Comparison of ENCODE assay signal across 8 mouse cellular contexts in the genomic region with DNA sequence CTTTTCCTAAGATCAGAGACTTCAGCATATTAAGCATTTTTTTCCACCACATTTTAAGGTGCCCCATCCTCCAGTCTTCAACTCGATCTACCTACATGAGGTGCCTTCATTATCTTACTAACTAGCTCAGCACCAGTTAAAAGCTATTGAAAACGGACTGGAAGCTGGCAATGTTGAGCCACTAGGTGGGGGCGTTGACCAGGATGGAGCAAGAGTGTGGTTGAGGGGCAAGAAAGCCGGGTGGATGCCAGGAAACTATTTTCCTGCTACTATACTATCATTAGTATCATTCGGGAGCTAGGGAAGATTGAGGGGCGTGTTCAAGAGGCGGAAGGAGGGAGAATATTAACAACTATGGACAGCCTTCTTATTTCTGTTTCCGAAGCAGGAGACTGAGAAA. TPM values are rescaled to one million over a fixed set of nuclear protein-coding genes. Genes with fewer than 3 reads are reported as not detected.
DNase-seq lines count a peak whose midpoint lies in the region; ATAC-seq and TF ChIP-seq lines count a peak whose summit lies in the region.

No protein-coding gene starts in this region.

- H3K4me3 ChIP-seq in liver, embryonic 14.5 days (ENCODE audit: insufficient read depth in 1 of 2, low read depth in 2 of 2, low read length in 2 of 2), result no peak overlapping the region
- no peak overlapping the region for H3K4me3 ChIP-seq in liver, embryonic 12.5 days
- H3K4me3 ChIP-seq in neural tube, embryonic 13.5 days, result no peak overlapping the region

- intact Hi-C loops in heart, postnatal 10 days (cut with DNase I), result no loop called here
- intact Hi-C loops in gastrocnemius, postnatal 14 days (cut with DNase I; ENCODE audit: low total_unique reads), result no loop called here

- 8% methylated on average over 8 of the region's 8 CpGs for WGBS in liver, embryonic 14.5 days (ENCODE audit: insufficient replicate concordance)
- WGBS in liver, embryonic 12.5 days (ENCODE audit: insufficient replicate concordance), result 12% methylated on average over 8 of the region's 8 CpGs
- 9% methylated on average over 8 of the region's 8 CpGs for WGBS in neural tube, embryonic 13.5 days

- H3K9me3 ChIP-seq in liver, embryonic 14.5 days (ENCODE audit: control insufficient read depth, low read length), result no peaks in the 10 kb centered on the region
- no peaks in the 10 kb centered on the region for H3K9me3 ChIP-seq in liver, embryonic 12.5 days (replicated peaks)
- H3K9me3 ChIP-seq in neural tube, embryonic 13.5 days, result no peaks in the 10 kb centered on the region

- peaks cover 27% of the 10 kb centered on the region for H3K27me3 ChIP-seq in liver, embryonic 14.5 days (ENCODE audit: control insufficient read depth, insufficient read depth, low read length)
- peaks cover 55% of the 10 kb centered on the region for H3K27me3 ChIP-seq in liver, embryonic 12.5 days (replicated peaks)
- peaks cover 50% of the 10 kb centered on the region for H3K27me3 ChIP-seq in neural tube, embryonic 13.5 days

- no peak for TF ChIP-seq EP300 in liver, embryonic 14.5 days (IDR thresholded peaks at IDR 0.05; ENCODE audit: low read depth)

- H3K27ac ChIP-seq in liver, embryonic 14.5 days, result no peak overlapping the region
- H3K27ac ChIP-seq in liver, embryonic 12.5 days, result no peak overlapping the region
- no peak overlapping the region for H3K27ac ChIP-seq in neural tube, embryonic 13.5 days (replicated peaks)

- H3K4me2 ChIP-seq in liver, embryonic 14.5 days (ENCODE audit: low read depth), result no peak overlapping the region
- no peak overlapping the region for H3K4me2 ChIP-seq in liver, embryonic 12.5 days
- H3K4me2 ChIP-seq in neural tube, embryonic 13.5 days, result peak overlapping the region; percentile 100

- TF ChIP-seq CTCF in liver, embryonic 14.5 days (IDR thresholded peaks at IDR 0.05; ENCODE audit: low read depth), result peak; percentile 23; the same call in 1 of the 2 replicates

- H3K4me1 ChIP-seq in liver, embryonic 14.5 days (replicated peaks; ENCODE audit: control insufficient read depth in 2 of 2, insufficient read depth in 2 of 2, low read length in 1 of 2), result no peaks in the 10 kb centered on the region
- no peaks in the 10 kb centered on the region for H3K4me1 ChIP-seq in liver, embryonic 12.5 days
- peaks cover 31% of the 10 kb centered on the region for H3K4me1 ChIP-seq in neural tube, embryonic 13.5 days (replicated peaks)

- no peak for DNase-seq in liver, embryonic 14.5 days (ENCODE audit: low read depth in 3 of 3, low spot score in 3 of 3)
- DNase-seq in brain, adult 2 months (ENCODE audit: low read depth, low spot score), result peak; percentile 45
- DNase-seq in heart, postnatal 10 days, result peak; percentile 17 to 22
- peak; percentile 55 to 69 for DNase-seq in kidney, postnatal 4 days
- no peak for DNase-seq in gastrocnemius, postnatal 10 days
- no peak for DNase-seq in gastrocnemius, postnatal 14 days

- no peak for ATAC-seq in liver, embryonic 14.5 days (ENCODE audit: insufficient read depth)
- no peak for ATAC-seq in liver, embryonic 12.5 days
- ATAC-seq in neural tube, embryonic 13.5 days (ENCODE audit: low read depth), result no peak

- H3K9ac ChIP-seq in liver, embryonic 14.5 days (replicated peaks), result no peak overlapping the region
- no peak overlapping the region for H3K9ac ChIP-seq in liver, embryonic 12.5 days
- no peak overlapping the region for H3K9ac ChIP-seq in neural tube, embryonic 13.5 days

- H3K36me3 ChIP-seq in liver, embryonic 14.5 days (replicated peaks; ENCODE audit: control insufficient read depth, insufficient read depth, low read depth), result no peaks in the 10 kb centered on the region
- H3K36me3 ChIP-seq in liver, embryonic 12.5 days, result no peaks in the 10 kb centered on the region
- no peaks in the 10 kb centered on the region for H3K36me3 ChIP-seq in neural tube, embryonic 13.5 days

RNA-seq across cellular contexts. Expression of gene Htr1b, which starts 1.5 kb away (rescaled TPM):
- polyA plus RNA-seq in liver, embryonic 14.5 days (2012; rRNA removed), result 0.01 and 0.03 TPM in 2 replicates
- polyA plus RNA-seq in liver, embryonic 14.5 days (2014; fragmentation: Nextera tagmentation; extraction: Ambion mirVana), result not detected in 2 replicates
- polyA plus RNA-seq in liver, embryonic 12.5 days (2016; fragmentation: Nextera tagmentation; extraction: Ambion mirVana), result 0.10 and 0.12 TPM in 2 replicates
- total RNA-seq in heart, postnatal 10 days (2021), result under 1 TPM; 0.10 TPM
- 1.8 and 2.0 TPM in 2 replicates for polyA plus RNA-seq in neural tube, embryonic 13.5 days (2015; fragmentation: Nextera tagmentation; extraction: Ambion mirVana)
- total RNA-seq in gastrocnemius, postnatal 10 days (2021), result under 1 TPM; 0.11 to 0.12 TPM
- under 1 TPM in 1 of 2 experiments, not detected in 1; 0.14 TPM for total RNA-seq in gastrocnemius, postnatal 14 days (2021)

Comparison
In these comparisons a context has a peak if more than half of its experiments do, and no peak if none do; other contexts are left out.
1. DNase-seq: peak in brain, adult 2 months (single experiment), heart, postnatal 10 days (2 of 2) and kidney, postnatal 4 days (2 of 2); none in liver, embryonic 14.5 days (0 of 3), gastrocnemius, postnatal 10 days (single experiment) and gastrocnemius, postnatal 14 days (single experiment).